Mouse (Mus musculus): ENCODE data around the gene Acly.
"Not testable (repeated sequence)": the region's sequence is repeated elsewhere in the genome, so short reads cannot be mapped to it uniquely, and the experiment has no call there.

Acly gene

GRCm38 (mm10) chr11:100544832-100545745, 17.3 kb upstream of the Acly start, which contains the start of gene Ttc25:
TSS of gene Ttc25 (plus strand) at chr11:100545607.
- DNase-seq = peak; percentile 96

GRCm38 (mm10) chr11:100541577-100541976, 13.8 kb upstream of the Acly start:
- peak; percentile 22 for DNase-seq

- DNase-seq = no peak
Measured at GRCm38 (mm10) chr11:100540966-100541365, 13.2 kb upstream of the Acly start.

GRCm38 (mm10) chr11:100536466-100536865, 8.7 kb upstream of the Acly start:
- no peak for DNase-seq

GRCm38 (mm10) chr11:100535996-100536395, 8.2 kb upstream of the Acly start:
- DNase-seq = no peak

- not testable (repeated sequence) for DNase-seq
Measured at GRCm38 (mm10) chr11:100534821-100535220, 7.0 kb upstream of the Acly start.

GRCm38 (mm10) chr11:100534411-100534810, 6.6 kb upstream of the Acly start:
- DNase-seq = not testable (repeated sequence)

GRCm38 (mm10) chr11:100533871-100534270, 6.1 kb upstream of the Acly start:
- no peak for DNase-seq

GRCm38 (mm10) chr11:100528375-100529165, 770 bp upstream of the Acly start:
- no peak for DNase-seq

GRCm38 (mm10) chr11:100527066-100527457, 738 bp downstream of the Acly start:
- DNase-seq = peak; percentile 80

- peak; percentile 14 for DNase-seq
Measured at GRCm38 (mm10) chr11:100526052-100526816, 1.6 kb downstream of the Acly start.

- no peak for DNase-seq
Measured at GRCm38 (mm10) chr11:100524987-100525630, 2.7 kb downstream of the Acly start.

GRCm38 (mm10) chr11:100524358-100524757, 3.4 kb downstream of the Acly start:
- no peak for DNase-seq

- peak; percentile 25 for DNase-seq
Measured at GRCm38 (mm10) chr11:100520838-100521237, 7.0 kb downstream of the Acly start.

- DNase-seq = no peak
Measured at GRCm38 (mm10) chr11:100519188-100519587, 8.6 kb downstream of the Acly start.

GRCm38 (mm10) chr11:100518188-100518591, 9.6 kb downstream of the Acly start:
- DNase-seq = peak; percentile 47

GRCm38 (mm10) chr11:100516291-100516690, 11.5 kb downstream of the Acly start:
- DNase-seq = no peak

- no peak for DNase-seq
Measured at GRCm38 (mm10) chr11:100515789-100516188, 12.0 kb downstream of the Acly start.

- DNase-seq = no peak
Measured at GRCm38 (mm10) chr11:100515061-100515460, 12.7 kb downstream of the Acly start.

GRCm38 (mm10) chr11:100513716-100514115, 14.1 kb downstream of the Acly start:
- no peak for DNase-seq

GRCm38 (mm10) chr11:100512384-100512783, 15.4 kb downstream of the Acly start:
- DNase-seq = peak; percentile 57

- DNase-seq = no peak
Measured at GRCm38 (mm10) chr11:100510556-100510955, 17.2 kb downstream of the Acly start.
